Mouse (Mus musculus) naive thymus-derived CD4-positive, alpha-beta T cell, adult 2 months (primary cell): Measurements from ENCODE around the gene Hspe1.
"Not testable (repeated sequence)": the region's sequence is repeated elsewhere in the genome, so short reads cannot be mapped to it uniquely, and the experiment has no call there.

Experiments used
- DNase-seq: peaks from one replicate; pipeline ENCODE4 v3.0.0-alpha.2; 2011; ENCODE audit warnings: low read depth

Hspe1 gene

GRCm38 (mm10) chr1:55087932-55088610 lies at the start of gene Hspe1, which contains the start of gene Hspd1:
Gene Hspe1 (plus strand): TSS chr1:55088132.
Gene Hspd1 (minus strand): TSS chr1:55088243.
- DNase-seq: peak; percentile 97

GRCm38 (mm10) chr1:55039944-55040343 lies 48.0 kb upstream of the Hspe1 start:
- no peak for DNase-seq

- no peak for DNase-seq
Measured at GRCm38 (mm10) chr1:55041691-55042090, 46.2 kb upstream of the Hspe1 start.

- peak; percentile 67 for DNase-seq
Measured at GRCm38 (mm10) chr1:55042246-55042645, 45.7 kb upstream of the Hspe1 start.

GRCm38 (mm10) chr1:55043164-55043563 lies 44.8 kb upstream of the Hspe1 start:
- peak; percentile 59 for DNase-seq

- DNase-seq: no peak
Measured at GRCm38 (mm10) chr1:55048841-55049587, 38.9 kb upstream of the Hspe1 start.

- peak; percentile 41 for DNase-seq
Measured at GRCm38 (mm10) chr1:55051671-55052070, 36.3 kb upstream of the Hspe1 start.

- DNase-seq: peak; percentile 99
Measured at GRCm38 (mm10) chr1:55052355-55052953, 35.5 kb upstream of the Hspe1 start, which contains the start of gene Coq10b. Gene Coq10b (plus strand): TSS chr1:55052770.

- DNase-seq: peak; percentile 69
Measured at GRCm38 (mm10) chr1:55053005-55053404, 34.9 kb upstream of the Hspe1 start.

GRCm38 (mm10) chr1:55053596-55053995 lies 34.3 kb upstream of the Hspe1 start:
- DNase-seq: peak; percentile 30

GRCm38 (mm10) chr1:55055322-55056115 lies 32.4 kb upstream of the Hspe1 start:
- no peak for DNase-seq

- DNase-seq: not testable (repeated sequence)
Measured at GRCm38 (mm10) chr1:55058383-55058782, 29.5 kb upstream of the Hspe1 start.

GRCm38 (mm10) chr1:55061099-55061498 lies 26.8 kb upstream of the Hspe1 start:
- DNase-seq: no peak

GRCm38 (mm10) chr1:55061772-55062171 lies 26.2 kb upstream of the Hspe1 start:
- no peak for DNase-seq

GRCm38 (mm10) chr1:55072328-55072727 lies 15.6 kb upstream of the Hspe1 start:
- not testable (repeated sequence) for DNase-seq

GRCm38 (mm10) chr1:55074757-55075156 lies 13.2 kb upstream of the Hspe1 start:
- DNase-seq: no peak

- no peak for DNase-seq
Measured at GRCm38 (mm10) chr1:55075652-55076394, 12.1 kb upstream of the Hspe1 start.

GRCm38 (mm10) chr1:55076395-55076743 lies 11.6 kb upstream of the Hspe1 start:
- no peak for DNase-seq

GRCm38 (mm10) chr1:55076849-55077516 lies 10.9 kb upstream of the Hspe1 start:
- DNase-seq: no peak

- DNase-seq: no peak
Measured at GRCm38 (mm10) chr1:55079677-55080076, 8.3 kb upstream of the Hspe1 start.

GRCm38 (mm10) chr1:55082106-55082505 lies 5.8 kb upstream of the Hspe1 start:
- peak; percentile 52 for DNase-seq
